Mouse (Mus musculus) testis, adult 2 months (tissue): ENCODE data around the gene Uba7.

Source experiments
- CTCF ChIP-seq: fragments of 200-500 bp; IDR thresholded peaks from 2 replicates; pipeline ENCODE4 v1.5.1; 2012; ENCODE audit warnings: low read depth, mild to moderate bottlenecking, inconsistent platforms, low read length, moderate library complexity; ENCODE audit not compliant: control insufficient read depth, insufficient read depth, insufficient replicate concordance
- POLR2A ChIP-seq: fragments of 200-500 bp; IDR thresholded peaks from 2 replicates; pipeline ENCODE4 v1.6.1; 2012; ENCODE audit warnings: low read depth, mild to moderate bottlenecking, inconsistent platforms, low read length, moderate library complexity; ENCODE audit not compliant: control insufficient read depth

DNA sequence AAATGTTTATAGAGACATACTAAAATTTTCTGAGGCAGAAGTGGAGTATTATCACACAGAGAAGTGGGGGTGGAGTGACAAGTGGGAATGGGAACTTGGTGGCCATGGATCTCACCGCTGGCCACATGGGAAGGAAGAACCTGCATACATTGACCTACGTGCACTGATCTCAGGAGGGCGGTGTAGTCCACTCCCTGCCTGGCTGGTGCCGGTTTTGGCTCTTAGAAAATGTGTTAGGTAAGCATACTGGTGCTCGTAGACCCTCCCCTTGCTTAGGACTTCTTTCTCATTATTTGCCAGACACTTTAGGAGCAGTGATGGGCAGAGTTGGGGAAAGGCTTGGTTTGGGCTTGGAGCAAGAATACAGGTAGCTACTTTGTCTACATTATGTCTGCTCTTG lies 32.7 kb downstream of the Uba7 start:
- TF ChIP-seq POLR2A: no peak
- TF ChIP-seq CTCF: no peak
